Mouse (Mus musculus) liver, embryonic 12.5 days (tissue): ENCODE measurements around the gene Ephb2. TPM values are rescaled to one million over a fixed set of nuclear protein-coding genes. Genes with fewer than 3 reads are reported as not detected.

Experiments used
- ATAC-seq: fragments of 200-750 bp; cut with Nextera tagmentation; 2 replicates; pipeline ENCODE4 v1.8.0; 2017; ENCODE audit warnings: moderate number of reproducible peaks, mild to moderate bottlenecking, moderate library complexity
- H3K27ac ChIP-seq: fragments of 300-500 bp; sonication (generic); 2 replicates; pipeline ENCODE4 v1.5.1; 2016; ENCODE audit warnings: mild to moderate bottlenecking
- H3K27me3 ChIP-seq: fragments of 300-500 bp; sonication (generic); replicated peaks from 2 replicates; pipeline ENCODE4 v1.6.1; 2016; ENCODE audit warnings: mild to moderate bottlenecking, moderate library complexity
- H3K36me3 ChIP-seq: fragments of 300-500 bp; sonication (generic); 2 replicates; pipeline ENCODE4 v1.6.1; 2016; ENCODE audit warnings: mild to moderate bottlenecking, moderate library complexity
- H3K4me1 ChIP-seq: fragments of 300-500 bp; sonication (generic); 2 replicates; pipeline ENCODE4 v1.6.1; 2016
- H3K4me2 ChIP-seq: fragments of 300-500 bp; sonication (generic); 2 replicates; pipeline ENCODE4 v1.6.1; 2016; ENCODE audit warnings: mild to moderate bottlenecking, moderate library complexity
- H3K4me3 ChIP-seq: fragments of 300-500 bp; sonication (generic); 2 replicates; pipeline ENCODE4 v1.5.1; 2016; ENCODE audit warnings: mild to moderate bottlenecking, moderate library complexity
- H3K9ac ChIP-seq: fragments of 300-500 bp; sonication (generic); 2 replicates; pipeline ENCODE4 v1.6.1; 2016; ENCODE audit warnings: mild to moderate bottlenecking, moderate library complexity
- H3K9me3 ChIP-seq: fragments of 300-500 bp; sonication (generic); replicated peaks from 2 replicates; pipeline ENCODE4 v1.6.1; 2016; ENCODE audit warnings: mild to moderate bottlenecking, moderate library complexity
- WGBS: fragments of 180-500 bp; shearing (Covaris S2); methylation state at CpG from one replicate; pipeline ENCODE4 v1.1.7; 2016; ENCODE audit not compliant: insufficient replicate concordance; 5-methylcytosine and 5-hydroxymethylcytosine counted together
- polyA plus RNA-seq: library from polyadenylated mRNA; unstranded; fragments of >200 nt; fragmentation: Nextera tagmentation; extraction: Ambion mirVana; gene quantifications from 2 replicates; pipeline ENCODE4 v1.2.1, GENCODE M21; 2016

Gene Ephb2
- polyA plus RNA-seq, 1 experiment from 2014 or later = 1.4 TPM

GRCm38 (mm10) chr4:136720025-136720424 lies 115.8 kb downstream of the Ephb2 start:
- Histone ChIP-seq H3K4me3 (no peak overlapping the region), H3K36me3 (no peaks in the 10 kb centered on the region), H3K27me3 (no peaks in the 10 kb centered on the region), H3K9me3 (no peaks in the 10 kb centered on the region), H3K9ac (no peak overlapping the region), H3K4me1 (no peaks in the 10 kb centered on the region), H3K4me2 (no peak overlapping the region), H3K27ac (no peak overlapping the region)
- ATAC-seq = peak; percentile 27; the same call in 1 of the 2 replicates
- 28% methylated on average over 9 of the region's 9 CpGs for WGBS

DNA sequence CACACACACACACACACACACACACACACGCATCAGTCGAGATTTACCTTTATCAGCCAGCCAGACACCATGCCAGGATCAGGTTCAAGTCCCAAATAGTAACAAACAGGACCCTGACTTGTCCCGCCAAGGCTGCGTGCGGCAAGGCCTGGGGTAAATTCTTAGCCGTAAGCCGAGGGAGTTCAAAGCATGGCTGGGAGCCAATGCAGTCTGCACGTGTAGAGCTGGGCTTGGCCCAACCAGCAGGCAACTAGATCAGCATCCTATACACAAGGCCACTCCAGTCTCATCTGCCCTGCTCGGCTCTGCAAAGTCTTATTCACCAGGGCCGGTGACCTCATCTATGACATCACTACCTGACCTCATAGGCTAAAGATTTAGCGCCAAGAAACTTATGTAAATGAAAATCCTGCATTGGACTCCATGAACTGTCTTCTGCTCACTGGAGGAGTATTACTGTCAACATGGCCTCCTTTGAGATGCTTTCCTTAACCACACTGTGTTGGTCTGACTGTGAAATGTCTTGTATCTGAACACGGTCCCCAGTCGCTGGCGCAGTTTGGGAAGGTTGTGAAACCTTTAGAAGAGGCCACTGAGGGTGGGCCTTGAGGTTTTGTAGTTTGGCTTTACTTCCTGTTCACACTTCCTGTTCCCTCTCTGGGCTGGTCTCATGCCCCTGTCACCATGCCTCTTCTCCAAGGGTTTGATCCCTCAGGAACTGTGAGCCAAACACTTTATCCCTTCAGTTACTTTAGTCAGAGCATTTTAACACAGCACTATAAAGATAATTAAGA lies 117.4 kb downstream of the Ephb2 start:
- H3K4me1 ChIP-seq = no peaks in the 10 kb centered on the region
- H3K9me3 ChIP-seq = no peaks in the 10 kb centered on the region
- ATAC-seq = no peak
- H3K27ac ChIP-seq = no peak overlapping the region
- no peak overlapping the region for H3K4me2 ChIP-seq
- 80% methylated on average over 14 of the region's 14 CpGs for WGBS
- H3K36me3 ChIP-seq = no peaks in the 10 kb centered on the region
- no peak overlapping the region for H3K9ac ChIP-seq
- no peaks in the 10 kb centered on the region for H3K27me3 ChIP-seq
- no peak overlapping the region for H3K4me3 ChIP-seq

DNA sequence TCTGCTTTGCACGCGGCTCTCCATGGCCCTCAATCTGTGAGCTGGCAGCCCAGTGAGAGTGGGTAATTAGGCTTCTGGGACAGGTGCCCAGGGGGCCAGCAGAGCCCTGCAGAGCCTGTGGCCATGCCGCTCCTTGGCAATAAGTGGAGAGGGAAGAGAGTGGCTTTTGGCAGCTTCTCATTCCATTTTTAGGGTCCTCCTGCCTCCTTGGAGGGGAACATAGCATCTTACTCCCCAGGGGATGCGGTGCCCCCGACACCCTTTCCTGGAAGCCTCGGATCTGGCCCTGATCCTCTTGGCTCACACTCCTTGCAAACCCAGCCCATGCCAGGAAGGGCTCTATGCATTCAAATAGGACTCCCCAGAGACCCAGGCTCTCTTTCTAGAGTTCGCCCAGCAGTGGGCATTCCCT lies 119.2 kb downstream of the Ephb2 start:
- no peak for ATAC-seq
- H3K27me3 ChIP-seq = no peaks in the 10 kb centered on the region
- H3K9me3 ChIP-seq = no peaks in the 10 kb centered on the region
- H3K4me3 ChIP-seq = no peak overlapping the region
- H3K27ac ChIP-seq = no peak overlapping the region
- H3K9ac ChIP-seq = no peak overlapping the region
- no peak overlapping the region for H3K4me2 ChIP-seq
- no peaks in the 10 kb centered on the region for H3K36me3 ChIP-seq
- peaks cover 13% of the 10 kb centered on the region for H3K4me1 ChIP-seq
- WGBS = 74% methylated on average over 7 of the region's 7 CpGs

DNA sequence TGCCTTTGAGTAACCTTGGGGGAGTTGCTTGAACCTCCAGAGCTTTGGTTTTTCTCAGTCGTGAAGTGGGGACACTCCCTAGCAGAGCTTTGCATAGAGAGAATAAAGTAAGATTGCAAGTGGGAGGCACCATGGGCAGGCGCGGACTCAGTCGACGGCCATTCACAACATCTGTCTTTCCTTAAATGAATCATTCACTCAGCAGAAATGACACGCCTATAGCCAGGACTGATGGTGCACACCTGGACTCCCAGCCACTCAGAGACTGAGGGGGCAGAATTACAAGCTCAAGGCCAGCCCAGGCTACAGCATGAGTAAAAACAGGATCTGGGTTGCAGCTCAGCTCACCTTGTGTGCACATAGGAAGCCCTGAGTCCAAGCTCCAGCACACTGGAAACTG lies 121.3 kb downstream of the Ephb2 start:
- H3K36me3 ChIP-seq = no peaks in the 10 kb centered on the region
- no peak overlapping the region for H3K4me2 ChIP-seq
- no peak overlapping the region for H3K9ac ChIP-seq
- WGBS = 64% methylated on average over 6 of the region's 6 CpGs
- no peaks in the 10 kb centered on the region for H3K27me3 ChIP-seq
- no peak overlapping the region for H3K4me3 ChIP-seq
- H3K4me1 ChIP-seq = peaks cover 14% of the 10 kb centered on the region
- no peak overlapping the region for H3K27ac ChIP-seq
- no peak for ATAC-seq
- no peaks in the 10 kb centered on the region for H3K9me3 ChIP-seq

DNA sequence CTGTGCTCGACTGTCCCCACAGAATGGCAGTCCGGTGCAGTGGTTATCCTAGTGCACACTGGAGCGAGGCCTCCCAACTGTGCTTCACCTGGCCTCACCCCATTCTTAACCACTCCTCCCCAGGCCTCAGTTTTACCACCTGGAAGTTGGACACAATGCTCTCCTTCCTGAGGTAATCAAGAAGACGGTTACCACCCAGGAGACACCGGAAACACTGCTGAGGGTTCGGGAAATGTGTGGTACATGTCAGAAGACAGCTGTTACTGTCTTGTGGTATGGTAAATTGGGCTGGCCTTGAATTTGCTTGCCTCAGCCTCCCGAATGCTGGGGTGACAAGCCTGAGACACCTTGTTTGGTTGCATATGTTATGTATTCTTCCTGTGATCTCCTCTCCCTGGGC lies 121.9 kb downstream of the Ephb2 start:
- H3K27ac ChIP-seq = no peak overlapping the region
- no peak for ATAC-seq
- no peak overlapping the region for H3K4me2 ChIP-seq
- peaks cover 14% of the 10 kb centered on the region for H3K4me1 ChIP-seq
- no peaks in the 10 kb centered on the region for H3K9me3 ChIP-seq
- H3K27me3 ChIP-seq = no peaks in the 10 kb centered on the region
- no peaks in the 10 kb centered on the region for H3K36me3 ChIP-seq
- H3K9ac ChIP-seq = no peak overlapping the region
- 70% methylated on average over 7 of the region's 7 CpGs for WGBS
- H3K4me3 ChIP-seq = no peak overlapping the region

DNA sequence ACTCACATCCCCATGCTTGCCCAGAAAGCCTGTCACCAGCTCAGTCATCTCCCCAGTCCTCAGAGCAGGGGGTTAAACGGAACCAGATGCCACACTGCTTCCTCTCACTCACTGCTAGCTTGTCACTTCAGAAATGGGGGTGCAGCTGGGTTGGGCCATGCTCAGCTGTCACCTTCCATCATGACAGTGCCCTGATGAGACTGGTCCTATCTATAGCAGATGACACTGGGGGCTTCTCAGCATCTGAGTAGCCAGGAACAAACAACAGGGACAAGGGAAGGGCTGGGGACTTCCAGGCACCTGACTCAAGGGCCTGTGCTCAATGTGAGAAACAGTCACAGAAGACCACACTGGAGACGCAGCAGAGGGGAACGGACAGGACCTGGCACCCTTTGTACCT lies 122.4 kb downstream of the Ephb2 start:
- Histone ChIP-seq H3K27me3 (no peaks in the 10 kb centered on the region), H3K36me3 (no peaks in the 10 kb centered on the region), H3K27ac (no peak overlapping the region), H3K9me3 (no peaks in the 10 kb centered on the region), H3K4me3 (no peak overlapping the region), H3K4me2 (no peak overlapping the region), H3K9ac (no peak overlapping the region), H3K4me1 (peaks cover 14% of the 10 kb centered on the region)
- no peak for ATAC-seq
- WGBS = 48% methylated on average over 3 of the region's 3 CpGs

DNA sequence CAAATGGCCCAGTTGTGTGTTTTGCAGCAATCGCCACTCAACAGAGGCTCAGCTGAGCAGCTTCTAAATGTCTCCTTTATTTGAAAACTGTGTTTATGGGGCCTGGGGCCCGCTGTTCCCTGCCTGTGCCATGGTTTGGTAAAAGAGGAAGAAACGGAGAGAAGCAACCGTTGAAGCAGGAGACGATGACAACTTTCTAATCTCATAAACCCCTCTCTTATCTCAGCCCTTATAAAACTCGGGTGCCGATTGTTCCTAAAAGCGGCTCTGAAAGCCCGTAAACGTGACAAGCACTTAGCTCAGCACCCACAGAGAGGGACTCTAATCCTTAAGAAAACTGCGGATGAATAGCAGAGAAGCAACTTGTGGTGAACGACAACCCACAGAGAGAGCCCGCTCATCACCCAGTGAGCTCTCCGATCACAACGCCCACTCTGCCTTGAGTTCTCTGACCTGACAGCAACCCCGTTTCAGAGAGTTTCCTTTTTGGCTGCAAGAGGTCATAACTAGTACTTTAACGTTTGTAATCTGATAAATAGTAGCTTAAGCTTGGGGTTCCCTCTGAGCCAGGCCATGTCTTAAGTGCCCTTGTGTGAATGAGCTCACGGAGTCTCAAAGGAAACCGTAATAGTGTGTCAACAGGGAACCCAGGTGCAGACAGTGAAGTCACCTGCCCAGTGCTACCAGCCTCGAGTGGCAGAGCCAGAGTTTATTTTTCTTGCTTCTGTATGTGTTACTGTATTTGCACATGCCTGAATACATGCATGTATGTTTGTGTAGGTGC lies 123.6 kb downstream of the Ephb2 start:
- Histone ChIP-seq H3K27me3 (no peaks in the 10 kb centered on the region), H3K27ac (no peak overlapping the region; the same call in 1 of the 2 replicates), H3K9ac (no peak overlapping the region), H3K4me2 (no peak overlapping the region), H3K9me3 (no peaks in the 10 kb centered on the region), H3K36me3 (no peaks in the 10 kb centered on the region), H3K4me3 (no peak overlapping the region), H3K4me1 (peaks cover 14% of the 10 kb centered on the region)
- ATAC-seq = no peak
- WGBS = 17% methylated on average over 20 of the region's 20 CpGs

DNA sequence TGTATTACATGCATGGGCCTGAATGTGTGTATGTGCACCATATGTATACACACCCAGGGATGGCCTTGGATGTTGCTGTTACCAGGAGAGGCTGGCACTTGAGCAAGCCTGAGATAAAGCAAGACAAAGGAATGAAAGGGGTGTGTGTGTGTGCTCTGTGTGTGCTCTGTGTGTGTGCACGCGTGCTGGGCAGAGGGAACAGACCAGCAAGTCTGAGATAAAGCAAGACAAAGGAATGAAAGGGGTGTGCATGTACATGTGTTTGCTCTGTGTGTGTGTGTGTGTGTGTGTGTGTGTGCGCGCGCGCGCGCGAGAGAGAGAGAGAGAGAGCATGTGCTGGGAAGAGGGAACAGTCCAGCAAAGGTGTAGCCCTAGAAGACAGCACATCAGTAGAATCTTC lies 125.4 kb downstream of the Ephb2 start:
- Histone ChIP-seq H3K27me3 (no peaks in the 10 kb centered on the region), H3K4me2 (no peak overlapping the region), H3K9me3 (no peaks in the 10 kb centered on the region), H3K9ac (no peak overlapping the region), H3K4me3 (no peak overlapping the region), H3K4me1 (peaks cover 14% of the 10 kb centered on the region), H3K27ac (no peak overlapping the region), H3K36me3 (no peaks in the 10 kb centered on the region)
- ATAC-seq = no peak
- 94% methylated on average over 9 of the region's 9 CpGs for WGBS

DNA sequence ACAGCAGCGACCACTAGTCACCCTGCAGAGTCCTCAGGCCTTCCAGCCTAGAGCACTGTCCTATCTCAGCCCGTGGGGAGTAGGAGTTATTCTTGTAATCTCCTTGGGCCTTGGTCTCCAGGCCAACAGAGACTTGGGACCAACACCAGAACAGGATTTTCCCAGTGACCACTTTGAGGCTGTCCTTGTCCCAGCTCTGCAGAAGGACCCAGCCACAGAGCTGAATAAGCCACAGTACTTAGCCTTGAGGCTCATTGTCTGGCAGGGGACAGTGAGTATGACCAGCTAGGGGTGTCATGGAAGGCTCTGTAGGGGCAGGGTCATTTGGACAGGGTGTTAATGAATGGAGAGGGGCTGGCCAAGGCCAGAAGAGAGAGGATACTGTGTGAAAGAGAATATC lies 126.8 kb downstream of the Ephb2 start:
- WGBS = 49% methylated on average over 2 of the region's 2 CpGs
- Histone ChIP-seq H3K4me3 (no peak overlapping the region), H3K27me3 (no peaks in the 10 kb centered on the region), H3K27ac (no peak overlapping the region), H3K9ac (no peak overlapping the region), H3K36me3 (no peaks in the 10 kb centered on the region), H3K4me2 (no peak overlapping the region), H3K9me3 (no peaks in the 10 kb centered on the region), H3K4me1 (peaks cover 14% of the 10 kb centered on the region)
- no peak for ATAC-seq

GRCm38 (mm10) chr4:136706696-136707095 lies 129.1 kb downstream of the Ephb2 start:
- no peak overlapping the region for H3K27ac ChIP-seq
- no peaks in the 10 kb centered on the region for H3K9me3 ChIP-seq
- H3K27me3 ChIP-seq = no peaks in the 10 kb centered on the region
- WGBS = 69% methylated on average over 4 of the region's 4 CpGs
- H3K4me1 ChIP-seq = peaks cover 3% of the 10 kb centered on the region; the same call in 1 of the 2 replicates
- H3K9ac ChIP-seq = no peak overlapping the region
- H3K36me3 ChIP-seq = no peaks in the 10 kb centered on the region
- H3K4me3 ChIP-seq = no peak overlapping the region
- ATAC-seq = no peak
- H3K4me2 ChIP-seq = no peak overlapping the region

- no peaks in the 10 kb centered on the region for H3K27me3 ChIP-seq
- WGBS = 66% methylated on average over 5 of the region's 5 CpGs
- no peaks in the 10 kb centered on the region for H3K9me3 ChIP-seq
- no peak overlapping the region for H3K27ac ChIP-seq
- H3K9ac ChIP-seq = no peak overlapping the region
- ATAC-seq = no peak
- H3K4me2 ChIP-seq = no peak overlapping the region
- H3K4me1 ChIP-seq = no peaks in the 10 kb centered on the region
- no peak overlapping the region for H3K4me3 ChIP-seq
- no peaks in the 10 kb centered on the region for H3K36me3 ChIP-seq
Measured at GRCm38 (mm10) chr4:136705091-136705490, 130.7 kb downstream of the Ephb2 start.

GRCm38 (mm10) chr4:136704551-136704950 lies 131.2 kb downstream of the Ephb2 start:
- Histone ChIP-seq H3K4me3 (no peak overlapping the region), H3K27ac (no peak overlapping the region), H3K27me3 (no peaks in the 10 kb centered on the region), H3K36me3 (no peaks in the 10 kb centered on the region), H3K9ac (no peak overlapping the region), H3K4me2 (no peak overlapping the region), H3K9me3 (no peaks in the 10 kb centered on the region), H3K4me1 (no peaks in the 10 kb centered on the region)
- ATAC-seq = no peak
- whole genome bisulfite sequencing = 58% methylated on average over 3 of the region's 3 CpGs
